Mouse (Mus musculus) heart, adult 2 months (tissue): ENCODE results near the gene Ifi211.
"Not testable (repeated sequence)": the region's sequence is repeated elsewhere in the genome, so short reads cannot be mapped to it uniquely, and the experiment has no call there.

ENCODE experiments used
- CTCF ChIP-seq: fragments of 200-600 bp; IDR thresholded peaks from 2 replicates; pipeline ENCODE4 v1.8.1; 2022; ENCODE audit warnings: antibody characterized with exemption, mild to moderate bottlenecking, moderate library complexity
- EP300 ChIP-seq: fragments of 200-500 bp; IDR thresholded peaks from 2 replicates; pipeline ENCODE4 v1.6.1; 2011; ENCODE audit warnings: low read depth, low read length, control low read depth; ENCODE audit not compliant: insufficient read depth

DNA sequence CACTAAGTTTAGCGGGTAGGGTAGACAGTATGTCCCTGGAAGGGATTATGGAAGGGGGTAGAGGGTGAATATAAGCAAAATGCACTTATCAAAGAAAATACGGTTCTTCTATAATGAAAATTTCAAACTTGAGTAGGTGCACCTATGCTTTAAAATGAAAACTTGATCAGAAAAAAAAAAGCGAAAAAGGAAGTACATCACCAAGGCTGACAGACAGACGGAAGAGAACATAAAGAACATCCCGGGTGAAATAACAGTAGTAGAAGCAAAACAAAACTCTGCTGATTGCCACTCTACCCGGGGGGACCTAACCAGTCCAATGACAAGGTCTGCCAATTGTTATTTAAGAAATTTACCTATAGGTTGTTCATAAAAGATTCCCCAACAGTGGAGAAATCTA lies 34.6 kb downstream of the Ifi211 start:
- TF ChIP-seq EP300, CTCF: not testable (repeated sequence)
